Mouse (Mus musculus): ENCODE measurements around the gene Jam2.

Jam2 gene

DNA sequence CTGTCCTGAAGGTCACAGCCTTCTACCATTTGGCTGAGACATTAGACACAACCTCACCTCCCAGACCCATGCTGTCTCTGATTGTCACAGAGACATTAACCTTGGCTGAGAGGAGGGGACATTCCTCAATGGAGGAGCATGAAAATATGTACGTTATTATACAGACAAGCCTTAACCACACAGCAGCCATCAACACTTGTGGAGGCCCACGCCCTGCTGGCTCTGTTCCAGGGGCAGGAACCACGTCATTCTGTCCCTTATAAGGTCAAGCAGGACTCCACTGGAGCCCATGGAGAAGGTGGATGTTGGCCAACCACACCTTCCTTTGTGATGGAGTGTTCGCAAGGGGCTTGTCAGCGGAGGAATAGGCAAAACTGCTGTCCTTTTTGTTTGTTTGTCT lies 5.8 kb downstream of the Jam2 start:
- DNase-seq (ENCODE audit: low spot score), result no peak

DNA sequence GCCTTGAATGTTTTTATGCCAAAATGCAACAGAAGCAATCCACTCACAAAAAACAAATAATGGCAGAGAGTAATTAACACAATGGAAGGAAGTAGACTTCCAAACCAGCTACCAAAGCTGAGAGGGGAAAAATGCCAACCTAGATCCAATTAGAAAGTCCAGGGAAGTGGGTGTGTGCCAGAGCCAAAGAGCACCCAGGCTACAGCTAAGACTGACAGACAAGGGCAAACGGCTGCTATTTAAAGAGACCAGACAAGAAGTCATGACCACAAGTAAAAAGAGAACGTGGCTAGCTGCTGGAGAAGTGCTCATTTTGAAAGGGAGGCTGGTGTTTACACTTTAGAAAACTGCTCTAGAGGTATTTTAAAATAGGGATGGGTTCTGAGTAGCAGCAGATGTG lies 9.4 kb downstream of the Jam2 start:
- DNase-seq (ENCODE audit: low spot score), result no peak

- DNase-seq (ENCODE audit: low spot score), result no peak
Measured at GRCm38 (mm10) chr16:84784966-84785365, 11.0 kb downstream of the Jam2 start.

DNA sequence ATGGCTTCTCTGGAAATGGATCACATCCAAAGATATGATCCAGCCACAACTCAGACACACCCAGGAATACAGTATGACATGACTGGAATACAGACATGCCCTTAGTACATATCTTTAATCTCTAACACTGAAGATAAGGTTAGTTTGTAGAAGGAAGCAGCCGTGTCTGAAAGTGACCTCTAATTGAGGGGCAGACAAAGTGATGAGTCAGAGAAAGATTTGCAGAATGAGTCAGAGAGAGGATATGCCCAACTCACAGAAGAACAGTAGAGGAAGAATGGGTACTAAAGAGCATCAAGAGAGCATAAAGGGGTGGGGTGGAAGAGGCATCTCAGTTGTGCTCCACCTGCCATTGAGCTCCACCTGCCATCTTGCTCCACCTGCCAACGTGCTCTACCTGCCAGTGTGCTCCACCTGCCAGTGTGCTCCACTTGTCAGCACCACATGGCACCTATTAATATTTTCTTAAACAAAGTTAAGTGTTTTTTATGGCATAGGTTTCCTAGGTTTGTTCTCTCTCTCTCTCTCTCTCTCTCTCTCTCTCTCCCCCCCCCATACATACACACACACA lies 16.8 kb downstream of the Jam2 start:
- no peak for DNase-seq (ENCODE audit: low spot score)

GRCm38 (mm10) chr16:84793401-84793800 lies 19.5 kb downstream of the Jam2 start:
- DNase-seq (ENCODE audit: low spot score), result no peak

DNA sequence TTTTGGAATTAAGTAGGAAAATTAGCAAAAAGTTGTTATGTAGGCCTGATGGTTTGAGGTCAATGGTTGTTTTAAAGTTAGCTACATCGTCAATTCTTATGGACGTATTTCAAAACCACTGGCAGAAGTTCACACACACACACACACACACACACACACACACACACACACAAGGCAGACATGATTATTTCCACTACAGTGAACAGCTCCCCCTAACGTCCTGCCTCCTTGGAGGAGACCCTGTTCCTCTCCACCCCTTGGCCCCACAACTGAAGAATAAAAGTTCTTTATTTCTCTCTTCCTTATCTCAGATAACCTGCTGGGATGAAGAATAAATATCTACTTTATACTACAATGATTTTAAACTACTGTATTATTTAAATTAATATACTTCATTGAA lies 21.4 kb downstream of the Jam2 start:
- DNase-seq (ENCODE audit: low spot score), result no peak

DNA sequence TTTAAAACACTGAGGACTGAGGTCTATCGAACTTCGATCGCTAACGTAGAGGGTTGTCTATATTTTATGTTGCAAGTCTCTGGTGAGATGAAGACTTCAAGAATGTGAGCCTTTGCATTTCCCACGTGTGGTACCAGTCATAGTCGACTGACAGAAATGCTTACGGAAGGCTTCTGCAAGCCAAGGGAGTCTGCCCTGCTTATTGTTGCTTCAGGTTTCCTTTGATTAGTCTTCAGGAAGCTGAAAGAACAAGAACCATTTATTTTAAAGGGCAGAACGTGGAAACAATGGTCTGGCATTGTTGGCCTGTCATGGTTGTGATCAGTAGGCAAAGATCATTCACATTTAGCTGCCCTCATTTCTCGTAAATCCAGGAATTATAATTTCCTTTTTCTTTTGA lies 22.8 kb downstream of the Jam2 start:
- DNase-seq (ENCODE audit: low spot score), result no peak

DNA sequence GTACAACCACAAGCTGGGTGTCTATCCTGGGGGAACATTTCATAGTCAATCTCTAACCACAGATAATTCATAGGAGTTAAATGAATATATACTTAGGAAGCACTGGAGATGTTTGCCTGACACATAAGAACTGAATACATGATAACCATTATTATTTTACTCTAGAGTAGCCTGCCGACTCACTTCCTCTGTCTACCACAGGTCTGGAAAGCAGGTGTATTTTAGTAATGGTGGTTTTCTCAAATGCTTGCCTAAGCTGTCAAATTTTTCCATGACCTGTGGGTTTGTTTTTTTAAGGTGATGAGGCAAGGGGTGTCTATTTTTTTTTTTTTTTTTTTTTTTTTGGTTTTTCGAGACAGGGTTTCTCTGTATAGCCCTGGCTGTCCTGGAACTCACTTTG lies 26.1 kb downstream of the Jam2 start:
- DNase-seq (ENCODE audit: low spot score), result no peak

DNA sequence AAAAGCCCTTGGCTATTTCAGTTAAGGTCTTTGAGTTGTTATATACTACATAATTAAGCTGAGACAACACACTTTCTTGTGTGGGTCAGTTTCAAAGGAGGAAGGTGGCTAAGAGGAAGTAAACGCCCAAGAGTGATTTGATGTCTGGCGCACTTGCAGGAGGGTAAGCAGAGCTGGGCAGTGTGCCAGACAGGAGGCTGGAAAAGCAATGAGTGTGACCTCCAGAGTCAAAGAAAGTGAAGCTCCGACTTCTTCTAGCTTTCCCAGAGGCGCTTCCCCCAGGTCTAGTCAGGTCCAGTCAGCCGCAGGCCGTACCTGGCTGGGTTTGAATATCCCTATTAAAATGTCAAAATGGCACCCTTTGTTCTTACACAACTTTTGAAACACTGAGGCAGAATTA lies 28.3 kb downstream of the Jam2 start:
- no peak for DNase-seq (ENCODE audit: low spot score)

DNA sequence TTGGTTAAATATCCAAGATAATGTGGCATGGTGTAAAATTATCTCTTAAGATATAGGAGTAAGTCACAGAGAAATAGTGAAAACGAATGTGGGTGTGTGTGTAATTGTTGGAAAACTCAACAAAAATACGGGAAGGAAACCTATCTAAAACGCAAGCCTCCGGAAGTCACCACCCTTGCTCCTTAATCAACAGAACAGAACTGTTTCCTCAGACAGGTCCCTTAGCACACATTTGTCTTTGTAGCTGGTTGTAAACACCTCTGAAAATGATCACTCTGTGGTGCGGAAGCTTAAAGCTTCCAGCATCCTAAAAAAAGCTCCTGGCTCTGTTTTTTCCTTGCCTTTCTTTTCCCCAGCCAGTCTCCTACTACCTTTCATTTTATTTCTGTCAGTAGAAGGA lies 30.9 kb downstream of the Jam2 start:
- DNase-seq (ENCODE audit: low spot score), result no peak

GRCm38 (mm10) chr16:84806175-84806574 lies 32.3 kb downstream of the Jam2 start:
- no peak for DNase-seq (ENCODE audit: low spot score)

DNA sequence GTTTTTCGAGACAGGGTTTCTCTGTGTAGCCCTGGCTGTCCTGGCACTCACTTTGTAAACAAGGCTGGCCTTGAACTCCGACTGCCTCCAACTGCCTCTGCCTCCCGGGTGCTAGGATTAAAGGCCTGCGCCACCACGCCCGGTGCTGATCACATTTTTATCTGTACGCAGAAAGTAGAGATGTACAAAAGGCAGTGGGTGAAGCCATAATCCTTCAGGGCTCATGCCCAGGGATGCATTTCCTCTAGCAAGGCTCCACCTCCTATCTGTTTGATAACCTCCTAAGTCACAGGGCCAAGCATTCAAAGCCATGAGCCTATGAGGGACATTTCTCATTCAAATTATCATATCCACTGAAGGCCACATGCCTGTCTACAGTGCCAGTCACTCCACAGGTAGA lies 34.0 kb downstream of the Jam2 start:
- no peak for DNase-seq (ENCODE audit: low spot score)

DNA sequence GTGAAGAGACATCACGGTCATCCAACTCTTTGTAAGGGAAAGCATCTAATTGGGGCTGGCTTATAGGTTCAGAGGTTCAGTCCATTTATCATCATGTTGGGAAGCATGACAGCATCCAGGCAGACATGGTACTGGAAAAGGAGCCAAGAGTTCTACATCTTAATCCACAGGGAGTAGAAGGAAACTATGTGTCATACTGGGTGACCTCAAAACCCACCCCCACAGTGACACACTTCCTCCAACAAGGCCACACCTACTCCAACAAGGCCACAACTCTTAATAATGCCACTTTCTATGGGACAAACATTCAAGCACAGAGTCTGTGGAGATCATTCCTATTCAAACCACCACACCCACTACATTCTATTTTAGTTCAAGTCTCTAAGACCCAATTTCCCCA lies 36.3 kb downstream of the Jam2 start:
- DNase-seq (ENCODE audit: low spot score), result no peak

GRCm38 (mm10) chr16:84813852-84814251 lies 39.9 kb downstream of the Jam2 start:
- no peak for DNase-seq (ENCODE audit: low spot score)

GRCm38 (mm10) chr16:84814511-84814910 lies 40.6 kb downstream of the Jam2 start:
- DNase-seq (ENCODE audit: low spot score), result no peak

- DNase-seq (ENCODE audit: low spot score), result no peak
Measured at GRCm38 (mm10) chr16:84817423-84817822, 43.5 kb downstream of the Jam2 start.

DNA sequence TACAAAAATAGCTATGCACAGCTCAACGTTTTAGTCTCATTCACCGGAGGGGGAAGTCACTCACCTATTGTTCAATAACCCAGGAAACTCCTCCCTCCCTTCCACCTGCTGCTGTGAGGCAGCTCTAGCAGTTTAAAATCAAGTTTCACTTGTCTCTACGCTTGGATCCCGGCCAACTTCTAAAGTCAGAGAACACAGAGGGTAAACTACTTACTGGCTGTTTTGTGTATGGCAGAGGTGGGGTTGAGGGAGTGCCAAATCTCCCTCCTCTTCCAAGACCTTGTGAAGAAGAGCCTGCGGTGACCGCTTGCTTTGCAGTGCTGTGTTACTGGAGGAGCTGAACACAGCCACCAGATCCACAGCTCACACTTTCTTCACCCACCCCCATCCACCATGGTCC lies 51.1 kb downstream of the Jam2 start:
- no peak for DNase-seq (ENCODE audit: low spot score)

- DNase-seq (ENCODE audit: low spot score), result no peak
Measured at GRCm38 (mm10) chr16:84831696-84832095, 57.8 kb downstream of the Jam2 start.

GRCm38 (mm10) chr16:84832736-84833135 lies 58.8 kb downstream of the Jam2 start:
- DNase-seq (ENCODE audit: low spot score), result no peak

GRCm38 (mm10) chr16:84834344-84834743 lies 60.4 kb downstream of the Jam2 start:
- peak; percentile 3 for DNase-seq (ENCODE audit: low spot score)

DNA sequence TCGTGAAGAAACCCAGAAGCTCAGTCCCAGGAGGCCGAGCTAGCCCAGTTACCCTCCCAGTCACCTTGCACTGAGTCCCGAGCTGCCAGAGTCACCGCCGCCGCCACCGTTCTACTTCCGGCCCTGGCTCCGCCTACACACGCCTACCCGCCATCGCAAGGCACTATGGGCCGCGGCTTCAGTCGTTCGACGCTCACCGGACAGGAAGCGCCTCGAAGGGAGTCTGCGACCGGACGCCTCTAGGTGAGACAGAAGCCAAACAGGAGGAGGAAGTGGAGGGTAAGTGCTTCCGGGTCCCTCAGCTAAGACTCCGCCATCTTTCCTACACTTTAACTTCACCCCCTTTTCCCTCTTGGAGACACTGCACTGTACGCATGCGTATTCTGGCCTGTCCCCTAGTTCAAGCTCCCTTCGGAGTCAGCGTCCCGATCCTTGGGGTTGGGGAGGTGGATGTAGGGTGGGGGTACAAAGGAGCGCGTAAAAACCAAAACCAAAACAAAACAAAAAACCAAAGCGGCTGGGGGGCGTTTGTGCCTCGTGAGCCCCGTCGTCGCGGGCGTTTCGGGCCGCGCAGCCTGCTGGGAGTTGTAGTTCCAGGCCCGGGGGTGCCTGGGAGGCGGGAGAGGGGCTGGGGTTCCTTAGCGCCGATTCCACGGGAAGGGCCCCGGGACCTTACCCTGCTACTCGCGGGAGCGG lies 61.0 kb downstream of the Jam2 start, which contains the start of gene Gabpa:
TSS of gene Gabpa (plus strand) at position 181 of the 696 bp plus-strand sequence.
- DNase-seq (ENCODE audit: low spot score), result peak; percentile 84

- no peak for DNase-seq (ENCODE audit: low spot score)
Measured at GRCm38 (mm10) chr16:84835441-84835822, 61.5 kb downstream of the Jam2 start, which contains the start of gene Atp5j. Atp5j (minus strand) TSS chr16:84835625.

GRCm38 (mm10) chr16:84835823-84836743 lies 62.2 kb downstream of the Jam2 start:
- DNase-seq (ENCODE audit: low spot score), result peak; percentile 33
